Mouse (Mus musculus) bone marrow, adult 2 months (tissue): ENCODE results near the gene Utp14a. TPM values are rescaled to one million over a fixed set of nuclear protein-coding genes. Genes with fewer than 3 reads are reported as not detected.
A peak's percentile ranks its signal among the peaks of the same experiment; 100 is the strongest.

Experiments
- H3K27ac ChIP-seq: fragments of 200-500 bp; 2 replicates; pipeline ENCODE4 v1.5.1; 2012; ENCODE audit warnings: low read depth, mild to moderate bottlenecking, control low read depth, inconsistent platforms, low read length; ENCODE audit not compliant: control insufficient read depth, poor library complexity, insufficient read depth
- H3K4me1 ChIP-seq: fragments of 200-500 bp; 2 replicates; pipeline ENCODE4 v1.6.1; 2011; ENCODE audit warnings: low read length; ENCODE audit not compliant: control insufficient read depth, insufficient read depth
- H3K4me3 ChIP-seq: fragments of 200-500 bp; replicated peaks from 2 replicates; pipeline ENCODE3; 2011; ENCODE audit warnings: mild to moderate bottlenecking, low read depth, low read length, control low read depth; ENCODE audit not compliant: control insufficient read depth
- CTCF ChIP-seq: fragments of 200-500 bp; IDR thresholded peaks from 2 replicates; pipeline ENCODE4 v1.5.1; 2011; ENCODE audit warnings: low read length, control low read depth; ENCODE audit not compliant: control insufficient read depth, insufficient read depth
- POLR2A ChIP-seq: fragments of 200-500 bp; IDR thresholded peaks from 2 replicates; pipeline ENCODE4 v1.6.1; 2011; ENCODE audit warnings: low read depth, mild to moderate bottlenecking, control low read depth, low read length, borderline replicate concordance; ENCODE audit not compliant: control insufficient read depth
- WGBS: fragments of 180-500 bp; shearing (Covaris S2); methylation state at CpG from one replicate; pipeline ENCODE4 v1.1.7; 2018; 5-methylcytosine and 5-hydroxymethylcytosine counted together
- polyA plus RNA-seq: library from polyadenylated mRNA; stranded (reverse); fragments of >200 nt; gene quantifications from 2 replicates; pipeline ENCODE4 v1.2.4, GENCODE M21; 2011; ENCODE audit warnings: low replicate concordance; ENCODE audit not compliant: missing spikeins, insufficient read depth, insufficient read length

Gene Utp14a
- polyA plus RNA-seq, 1 experiment = 29.7 TPM

GRCm38 (mm10) chrX:48255830-48256428 is 733 bp upstream of the Utp14a start:
- TF ChIP-seq CTCF (no peak), POLR2A (no peak)
- H3K4me1 ChIP-seq = no peaks in the 10 kb centered on the region; the same call in 1 of the 2 replicates
- WGBS = 24% methylated on average over 18 of the region's 18 CpGs
- peak overlapping the region; percentile 85 for H3K27ac ChIP-seq
- peak overlapping the region; percentile 74 for H3K4me3 ChIP-seq

GRCm38 (mm10) chrX:48257011-48257410 is 349 bp downstream of the Utp14a start:
- TF ChIP-seq CTCF = no peak
- TF ChIP-seq POLR2A = no peak
- Histone ChIP-seq H3K4me1 (no peaks in the 10 kb centered on the region; the same call in 1 of the 2 replicates), H3K27ac (no peak overlapping the region), H3K4me3 (peak overlapping the region; percentile 68)
- 6% methylated on average over 16 of the region's 16 CpGs for WGBS

- H3K4me1 ChIP-seq = no peaks in the 10 kb centered on the region
- WGBS = 71% methylated on average over 4 of the region's 4 CpGs
- no peak overlapping the region for H3K4me3 ChIP-seq
- TF ChIP-seq POLR2A = no peak
- TF ChIP-seq CTCF = no peak
- H3K27ac ChIP-seq = no peak overlapping the region
Measured at GRCm38 (mm10) chrX:48271671-48272070, 15.0 kb downstream of the Utp14a start.

- H3K27ac ChIP-seq = peak overlapping the region; percentile 87
- no peak for TF ChIP-seq CTCF
- H3K4me1 ChIP-seq = no peaks in the 10 kb centered on the region
- WGBS = 58% methylated on average over 10 of the region's 10 CpGs
- peak overlapping the region; percentile 65 for H3K4me3 ChIP-seq
Measured at GRCm38 (mm10) chrX:48274634-48275033, 18.0 kb downstream of the Utp14a start.

- WGBS = 46% methylated on average over 3 of the region's 3 CpGs
- H3K4me1 ChIP-seq = no peaks in the 10 kb centered on the region
- no peak overlapping the region for H3K27ac ChIP-seq
- no peak overlapping the region for H3K4me3 ChIP-seq
- TF ChIP-seq POLR2A = no peak
- no peak for TF ChIP-seq CTCF
Measured at GRCm38 (mm10) chrX:48278103-48278502, 21.4 kb downstream of the Utp14a start.

- WGBS = 6% methylated on average over 28 of the region's 37 CpGs
- peak overlapping the region; percentile 97 for H3K27ac ChIP-seq
- TF ChIP-seq POLR2A = peak; percentile 49; the same call in 1 of the 2 replicates
- no peak for TF ChIP-seq CTCF
- peak overlapping the region; percentile 94 for H3K4me3 ChIP-seq
- peaks cover 2% of the 10 kb centered on the region; the same call in 1 of the 2 replicates for H3K4me1 ChIP-seq
Measured at GRCm38 (mm10) chrX:48284386-48285005, 27.8 kb downstream of the Utp14a start.

- Histone ChIP-seq H3K4me1 (peaks cover 2% of the 10 kb centered on the region; the same call in 1 of the 2 replicates), H3K4me3 (peak overlapping the region; percentile 84), H3K27ac (peak overlapping the region; percentile 97)
- 6% methylated on average over 25 of the region's 42 CpGs for WGBS
- TF ChIP-seq POLR2A = peak; percentile 42; the same call in 1 of the 2 replicates
- no peak for TF ChIP-seq CTCF
Measured at GRCm38 (mm10) chrX:48285006-48285650, 28.5 kb downstream of the Utp14a start.

- 16% methylated on average over 26 of the region's 34 CpGs for WGBS
- Histone ChIP-seq H3K4me1 (peaks cover 2% of the 10 kb centered on the region; the same call in 1 of the 2 replicates), H3K4me3 (peak overlapping the region; percentile 67), H3K27ac (peak overlapping the region; percentile 88)
- TF ChIP-seq CTCF (no peak), POLR2A (peak; percentile 34; the same call in 1 of the 2 replicates)
Measured at GRCm38 (mm10) chrX:48285651-48286021, 29.0 kb downstream of the Utp14a start.
